Mouse (Mus musculus): ENCODE measurements around the gene Dstn.

Gene Dstn

DNA sequence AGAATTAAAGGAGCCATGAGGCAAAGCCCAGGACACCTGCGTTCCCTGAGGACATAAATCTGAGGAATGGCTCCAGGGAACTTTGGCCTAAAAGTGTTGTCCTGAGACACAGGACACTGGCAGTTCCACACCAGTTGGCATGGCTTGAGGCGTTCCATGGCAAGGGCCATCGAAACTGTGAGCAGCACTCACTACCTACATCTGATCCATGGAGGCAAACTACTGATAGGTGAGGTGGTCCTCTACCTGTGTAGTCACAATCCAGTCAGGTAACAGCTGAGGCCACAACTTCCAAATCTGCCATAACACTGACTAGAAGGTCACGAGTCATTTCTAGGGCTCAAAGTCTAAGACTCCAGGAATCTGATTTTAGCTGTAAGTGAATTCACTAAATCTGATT lies 40.6 kb downstream of the Dstn start:
- DNase-seq (ENCODE audit: low spot score) = no peak

DNA sequence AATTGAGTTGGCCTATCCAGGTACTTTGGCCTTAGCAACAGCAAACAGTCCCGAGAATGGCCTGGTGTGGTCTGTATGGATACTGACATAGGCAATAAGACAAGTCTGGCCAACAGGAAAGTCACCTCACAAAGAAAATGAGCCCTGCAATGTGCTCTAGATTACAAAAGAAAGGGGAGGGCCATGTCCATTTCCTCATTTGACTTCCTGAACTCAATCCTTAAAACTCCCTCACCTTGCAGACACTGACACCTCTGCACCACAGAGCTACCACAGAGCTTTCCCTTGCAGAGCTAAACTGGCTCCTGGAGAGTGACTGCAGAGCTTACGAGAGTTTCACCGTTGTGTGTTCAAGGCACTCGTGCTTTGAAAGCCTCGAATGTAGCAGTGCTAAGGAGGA lies 47.1 kb downstream of the Dstn start:
- no peak for DNase-seq (ENCODE audit: low spot score)

DNA sequence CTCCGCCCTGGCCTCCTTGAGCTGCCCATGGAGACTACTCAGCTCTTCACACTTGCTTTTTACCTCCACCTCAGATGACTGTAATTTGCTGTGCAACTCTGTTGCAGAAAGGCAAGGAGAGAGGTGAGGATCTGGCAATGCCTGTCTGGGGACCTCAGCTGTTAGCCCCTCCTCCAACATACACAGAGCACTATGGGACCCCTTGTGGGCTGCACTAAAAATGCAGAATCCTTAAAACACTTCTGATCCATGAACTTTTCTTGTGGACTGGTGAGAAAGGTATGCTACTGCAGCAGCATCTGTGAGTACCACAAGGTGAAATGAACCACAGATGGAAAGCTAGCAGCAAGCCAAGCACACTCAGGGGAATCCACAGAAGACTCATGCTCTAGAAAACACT lies 48.2 kb downstream of the Dstn start:
- DNase-seq (ENCODE audit: low spot score) = no peak

GRCm38 (mm10) chr2:143969260-143969659 lies 54.1 kb downstream of the Dstn start:
- DNase-seq (ENCODE audit: low spot score) = no peak

- DNase-seq (ENCODE audit: low spot score) = no peak
Observed at GRCm38 (mm10) chr2:143970841-143971240, 55.7 kb downstream of the Dstn start.

DNA sequence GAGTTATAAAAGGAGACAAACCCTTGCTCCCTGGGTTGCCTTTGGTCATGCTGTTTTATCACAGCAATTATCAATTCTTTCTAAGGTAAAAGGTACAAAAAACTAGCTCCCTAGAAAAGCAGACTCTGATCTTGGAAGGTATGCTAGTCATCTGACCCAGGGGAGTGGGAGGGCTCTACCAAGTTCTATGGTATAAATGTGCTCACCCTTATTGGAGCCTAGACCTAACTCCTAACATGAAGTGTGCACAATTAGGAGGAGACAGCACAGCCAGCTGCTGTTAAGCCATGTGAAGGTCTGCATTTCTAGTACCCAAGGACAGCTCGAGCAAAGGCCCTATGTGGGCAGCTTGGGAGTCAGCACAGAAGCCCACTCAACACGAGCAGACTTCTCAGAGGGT lies 56.8 kb downstream of the Dstn start:
- DNase-seq (ENCODE audit: low spot score) = no peak

GRCm38 (mm10) chr2:143973161-143973560 lies 58.0 kb downstream of the Dstn start:
- DNase-seq (ENCODE audit: low spot score) = no peak

DNA sequence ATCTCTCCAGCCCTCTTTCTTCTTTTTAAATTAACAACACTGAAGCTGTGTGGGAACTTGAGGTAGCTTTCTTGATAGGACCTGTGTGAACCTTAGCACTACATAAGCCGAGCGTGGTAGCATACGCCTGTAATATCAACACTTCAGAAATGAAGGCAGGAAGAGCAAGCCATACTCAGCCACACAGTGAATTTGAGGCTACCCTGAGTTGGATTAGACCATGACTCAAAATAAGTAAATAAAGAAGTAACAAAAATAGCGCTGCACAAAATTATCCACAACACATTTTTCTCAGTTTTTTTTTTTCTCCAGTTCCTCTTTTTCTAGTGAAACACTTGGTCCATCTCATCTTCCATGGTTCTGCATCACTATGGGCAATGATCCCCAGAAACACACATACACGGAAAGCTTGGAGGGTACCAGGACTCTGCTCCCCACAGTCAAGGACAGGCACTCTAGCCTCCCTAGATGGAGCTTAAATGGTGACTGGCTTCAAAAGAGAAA lies 60.1 kb downstream of the Dstn start:
- no peak for DNase-seq (ENCODE audit: low spot score)

GRCm38 (mm10) chr2:143978444-143979147 lies 63.5 kb downstream of the Dstn start:
- no peak for DNase-seq (ENCODE audit: low spot score)

DNA sequence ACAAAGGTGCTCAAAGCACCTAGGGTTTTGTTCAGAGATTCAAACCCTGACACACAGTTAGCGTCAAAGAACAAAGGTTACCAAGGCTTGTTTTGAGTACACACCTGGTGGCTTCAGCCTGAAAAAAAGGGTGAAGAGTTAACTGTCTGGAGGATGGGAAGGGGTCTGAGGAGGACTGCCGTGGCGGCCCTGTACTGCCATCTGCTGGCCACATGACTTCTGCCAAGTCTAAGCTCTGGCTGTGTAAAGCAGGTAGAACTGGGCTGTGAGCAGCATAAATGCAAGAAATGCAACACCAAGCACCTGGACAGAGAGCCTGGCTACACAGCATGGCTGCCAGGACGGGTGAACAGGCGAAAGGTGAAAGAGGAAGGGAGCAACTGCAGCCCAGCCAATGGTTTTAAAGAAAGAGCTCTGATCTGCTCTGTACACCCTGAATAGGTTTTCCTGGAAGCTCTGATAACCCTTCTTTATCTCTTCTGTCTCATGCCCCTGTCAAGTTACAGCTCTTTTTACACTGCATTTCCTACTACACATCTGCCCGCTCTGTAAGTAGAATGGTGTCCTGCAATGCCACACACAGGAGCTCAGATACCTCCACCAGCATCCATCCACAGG lies 65.8 kb downstream of the Dstn start:
- DNase-seq (ENCODE audit: low spot score) = no peak

GRCm38 (mm10) chr2:143982152-143982551 lies 67.0 kb downstream of the Dstn start:
- DNase-seq (ENCODE audit: low spot score) = no peak

DNA sequence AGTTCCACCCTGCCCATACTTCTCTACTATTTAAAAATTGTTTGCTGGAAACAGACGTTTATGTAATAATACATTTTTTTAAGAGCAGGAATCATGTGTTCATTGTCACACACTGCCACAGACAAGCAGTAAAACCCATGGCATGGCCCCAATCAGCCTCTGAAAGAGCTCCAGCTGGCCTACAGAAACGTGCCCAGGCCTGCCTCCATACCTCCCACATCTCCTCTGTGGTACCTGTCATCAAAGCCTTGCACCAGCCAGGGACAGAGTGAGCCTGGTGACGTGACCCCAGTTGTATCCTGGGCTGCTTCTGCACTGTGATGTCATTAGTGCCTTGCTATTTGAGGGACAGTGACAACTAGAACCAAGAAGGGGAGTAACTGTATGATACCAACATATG lies 67.8 kb downstream of the Dstn start:
- DNase-seq (ENCODE audit: low spot score) = no peak

GRCm38 (mm10) chr2:143983482-143983881 lies 68.4 kb downstream of the Dstn start:
- DNase-seq (ENCODE audit: low spot score) = no peak

DNA sequence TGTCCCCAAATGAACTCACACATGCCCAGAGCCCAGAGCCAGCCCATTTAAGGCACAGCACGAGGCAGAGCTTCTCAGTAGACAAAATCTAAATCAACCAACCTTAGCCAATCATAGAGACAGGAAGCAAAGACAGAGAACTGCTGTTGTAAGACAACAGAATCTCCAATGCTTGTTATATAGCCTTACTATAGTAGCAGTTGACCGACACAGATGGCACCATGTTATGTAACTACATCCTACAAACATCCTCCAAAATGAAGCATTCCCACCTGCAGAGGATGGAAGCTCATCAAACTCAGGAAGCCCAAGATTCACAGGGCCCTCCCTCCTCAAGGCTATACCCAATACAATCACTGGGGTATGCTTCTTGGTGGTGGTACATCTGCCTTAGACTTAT lies 72.4 kb downstream of the Dstn start:
- DNase-seq (ENCODE audit: low spot score) = no peak

- DNase-seq (ENCODE audit: low spot score) = no peak
Observed at GRCm38 (mm10) chr2:143988016-143988415, 72.9 kb downstream of the Dstn start.

- DNase-seq (ENCODE audit: low spot score) = no peak
Observed at GRCm38 (mm10) chr2:143990997-143991396, 75.9 kb downstream of the Dstn start.

DNA sequence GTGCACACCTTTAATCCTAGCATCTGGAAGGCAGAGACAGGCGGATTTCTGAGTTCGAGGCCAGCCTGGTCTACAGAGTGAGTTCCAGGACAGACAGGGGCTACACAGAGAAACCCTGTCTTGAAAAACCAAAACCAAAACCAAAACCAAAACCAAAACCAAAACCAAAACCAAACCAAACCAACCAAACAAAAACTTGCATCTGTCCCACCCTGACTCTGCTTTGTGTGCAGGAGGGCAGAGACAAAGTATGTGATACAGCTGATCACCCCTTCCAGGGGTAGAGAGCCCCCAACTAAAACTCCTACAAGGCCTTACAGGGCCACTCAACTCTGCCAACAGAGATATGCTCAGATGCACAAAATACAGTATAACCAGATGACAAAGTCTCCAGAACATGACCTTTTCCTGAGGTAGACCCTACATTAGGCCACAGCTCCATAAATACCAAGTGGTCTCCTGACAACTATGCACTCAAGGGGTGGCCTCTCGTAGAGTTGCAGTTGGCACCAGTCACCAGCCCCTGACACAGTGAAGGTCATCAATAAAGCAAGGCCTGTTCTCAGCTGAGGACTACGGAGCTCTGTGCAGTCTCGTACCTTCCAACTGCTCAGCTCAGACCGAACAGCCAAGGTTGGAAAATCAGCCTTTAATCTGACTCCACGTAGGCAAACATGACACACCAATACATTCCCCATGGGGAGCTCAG lies 77.0 kb downstream of the Dstn start:
- DNase-seq (ENCODE audit: low spot score) = no peak

Data from ovary, postnatal 10 days (tissue).